Mouse (Mus musculus) embryonic facial prominence, embryonic 15.5 days (tissue): ENCODE measurements around the gene Cenpk. TPM values are rescaled to one million over a fixed set of nuclear protein-coding genes. Genes with fewer than 3 reads are reported as not detected.
"Not testable (repeated sequence)": the region's sequence is repeated elsewhere in the genome, so short reads cannot be mapped to it uniquely, and the experiment has no call there.

Source experiments
- ATAC-seq: fragments of 200-750 bp; cut with Nextera tagmentation; 2 replicates; pipeline ENCODE4 v1.8.0; 2017; ENCODE audit warnings: low read depth, moderate TSS enrichment; ENCODE audit not compliant: insufficient number of reproducible peaks, low FRiP score, low TSS enrichment
- H3K27ac ChIP-seq: fragments of 300-500 bp; sonication (generic); replicated peaks from 2 replicates; pipeline ENCODE4 v1.5.1; 2015; ENCODE audit warnings: mild to moderate bottlenecking, inconsistent platforms
- H3K27me3 ChIP-seq: fragments of 300-500 bp; sonication (generic); 2 replicates; pipeline ENCODE4 v1.6.1; 2015; ENCODE audit warnings: inconsistent platforms
- H3K36me3 ChIP-seq: fragments of 300-500 bp; sonication (generic); 2 replicates; pipeline ENCODE4 v1.6.1; 2015; ENCODE audit warnings: mild to moderate bottlenecking, inconsistent platforms
- H3K4me1 ChIP-seq: fragments of 300-500 bp; sonication (generic); 2 replicates; pipeline ENCODE4 v1.6.1; 2015; ENCODE audit warnings: inconsistent platforms
- H3K4me2 ChIP-seq: fragments of 300-500 bp; sonication (generic); replicated peaks from 2 replicates; pipeline ENCODE4 v1.6.1; 2015; ENCODE audit warnings: mild to moderate bottlenecking, inconsistent platforms
- H3K4me3 ChIP-seq: fragments of 300-500 bp; sonication (generic); replicated peaks from 2 replicates; pipeline ENCODE4 v1.5.1; 2015; ENCODE audit warnings: mild to moderate bottlenecking, inconsistent platforms
- H3K9ac ChIP-seq: fragments of 300-500 bp; sonication (generic); 2 replicates; pipeline ENCODE4 v1.6.1; 2015; ENCODE audit warnings: inconsistent platforms
- H3K9me3 ChIP-seq: fragments of 300-500 bp; sonication (generic); replicated peaks from 2 replicates; pipeline ENCODE4 v1.6.1; 2016; ENCODE audit warnings: inconsistent platforms
- WGBS: fragments of 180-500 bp; shearing (Covaris S2); methylation state at CpG from one replicate; pipeline ENCODE4 v1.1.7; 2015; 5-methylcytosine and 5-hydroxymethylcytosine counted together
- polyA plus RNA-seq: library from polyadenylated mRNA; unstranded; fragments of >200 nt; fragmentation: Nextera tagmentation; extraction: Ambion mirVana; gene quantifications from 2 replicates; pipeline ENCODE4 v1.2.1, GENCODE M21; 2015

Cenpk gene
- 45.1 and 53.4 TPM in 2 replicates for polyA plus RNA-seq

DNA sequence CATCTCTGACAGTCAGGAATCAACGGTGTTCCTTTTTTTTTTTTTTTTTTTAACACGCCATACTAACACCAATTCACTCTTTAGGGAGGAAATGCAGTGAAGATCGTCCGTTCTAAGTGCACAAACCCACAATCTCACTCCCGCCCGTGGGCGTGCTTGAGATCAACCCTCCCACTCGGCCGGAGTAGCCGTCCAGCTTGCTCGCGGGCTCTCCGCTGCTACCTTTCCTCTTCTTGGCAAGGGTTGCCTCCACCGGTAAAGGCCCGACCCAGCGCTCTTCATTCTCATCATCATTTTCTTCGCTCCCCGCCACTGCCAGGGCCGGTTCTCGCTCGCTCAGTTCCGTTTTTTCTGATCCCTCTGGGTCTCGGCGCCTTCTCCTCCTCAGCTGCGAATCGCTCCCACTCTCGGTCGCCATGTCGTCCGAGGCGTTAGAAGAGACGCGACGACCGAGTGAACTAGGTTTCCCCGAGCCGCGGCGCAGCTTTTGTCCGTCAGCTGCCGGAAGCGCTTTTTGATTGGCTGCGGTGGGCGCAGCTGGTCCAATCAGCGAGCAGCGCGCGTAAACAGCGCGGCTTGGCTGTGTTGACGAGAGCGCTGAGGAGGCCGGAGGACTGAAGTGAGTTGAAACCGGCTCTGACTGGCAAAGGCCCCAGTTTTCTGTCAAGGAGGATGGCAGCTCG, at the start of gene Cenpk, which contains the start of gene Ppwd1:
TSS of gene Cenpk (plus strand) at position 228 of the 683 bp plus-strand sequence.
TSS of gene Ppwd1 (minus strand) at position 460 of the 683 bp plus-strand sequence.
- Histone ChIP-seq H3K36me3 (0 out of 2 replicates have a peak, but pooled peaks cover 3% of the 10 kb centered on the region), H3K4me1 (peaks cover 9% of the 10 kb centered on the region; the same call in 1 of the 2 replicates), H3K9me3 (no peaks in the 10 kb centered on the region), H3K9ac (peak within 1 kb of the TSS; percentile 90), H3K4me3 (peak within 1 kb of the TSS; percentile 82), H3K27ac (peak within 1 kb of the TSS; percentile 94), H3K4me2 (peak within 1 kb of the TSS; percentile 71), H3K27me3 (no peaks in the 10 kb centered on the region)
- under 1% methylated on average over 55 of the region's 55 CpGs for WGBS
- peak; percentile 99 for ATAC-seq

DNA sequence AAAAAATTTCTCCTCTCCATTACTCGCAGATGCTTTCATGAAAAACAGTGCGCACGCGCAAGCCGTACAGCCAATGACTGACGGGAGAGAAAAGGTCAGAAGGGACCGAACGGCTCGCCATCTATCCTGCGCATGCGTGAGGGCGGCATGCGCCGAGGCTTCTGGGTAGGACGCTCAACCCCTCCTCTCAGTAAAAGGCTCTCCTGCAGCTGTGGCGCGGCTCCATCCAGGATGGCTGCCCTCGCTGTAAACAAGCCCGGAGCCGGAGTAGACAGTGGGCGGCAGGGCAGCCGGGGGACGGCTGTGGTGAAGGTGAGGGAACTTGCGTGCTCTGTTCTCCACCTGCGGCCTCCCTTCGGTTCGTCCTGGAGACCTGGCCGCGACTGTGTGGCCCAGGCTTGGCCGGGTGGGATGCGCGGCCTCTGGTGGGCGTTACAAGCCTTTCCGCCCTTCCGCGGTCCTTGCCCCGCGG, 49.7 kb upstream of the Cenpk start, which contains the start of gene Trim23:
TSS of gene Trim23 (plus strand) at position 148 of the 472 bp plus-strand sequence.
- Histone ChIP-seq H3K9me3 (no peaks in the 10 kb centered on the region), H3K9ac (peak within 1 kb of the TSS; percentile 85), H3K4me3 (peak within 1 kb of the TSS; percentile 98), H3K4me2 (peak within 1 kb of the TSS; percentile 53), H3K27me3 (no peaks in the 10 kb centered on the region), H3K36me3 (0 out of 2 replicates have a peak, but pooled peaks cover 2% of the 10 kb centered on the region), H3K27ac (peak within 1 kb of the TSS; percentile 86), H3K4me1 (peaks cover 7% of the 10 kb centered on the region; the same call in 1 of the 2 replicates)
- peak; percentile 99 for ATAC-seq
- WGBS = under 1% methylated on average over 38 of the region's 38 CpGs

DNA sequence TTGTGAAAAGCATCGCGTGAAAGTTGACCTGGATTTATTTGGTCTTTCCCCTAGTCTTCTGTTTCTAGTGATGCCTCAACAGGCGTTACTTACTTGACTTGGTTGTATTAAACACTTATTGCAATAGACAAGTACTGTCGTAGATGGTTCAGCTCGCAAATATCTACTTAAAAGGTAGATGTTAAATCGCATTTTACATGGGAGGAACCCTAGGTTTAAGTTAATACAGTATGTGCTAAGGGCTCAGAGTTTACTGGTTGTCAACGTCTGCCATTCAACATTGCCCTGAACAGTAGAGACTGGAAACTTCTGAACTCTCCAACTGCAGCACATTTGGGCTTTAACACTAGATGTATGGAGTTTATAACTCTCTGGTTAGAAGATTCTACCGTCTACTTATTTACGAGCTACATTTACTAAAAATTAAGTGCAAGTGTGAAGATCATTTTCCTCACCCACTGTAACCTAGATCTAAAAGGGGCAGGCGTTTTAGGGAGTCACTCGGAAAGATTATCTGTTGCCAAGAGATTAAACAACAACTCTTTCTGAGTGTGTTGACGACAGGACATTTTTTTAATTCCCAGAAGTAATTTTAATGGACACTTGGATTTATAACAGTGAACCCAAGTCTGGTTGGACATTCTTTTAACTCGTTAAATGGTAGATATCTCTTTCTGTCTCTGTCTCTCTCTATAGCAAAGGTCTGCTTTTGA, 49.1 kb upstream of the Cenpk start:
- Histone ChIP-seq H3K4me2 (peak overlapping the region; percentile 53), H3K9ac (peak overlapping the region; percentile 85), H3K4me1 (peaks cover 7% of the 10 kb centered on the region; the same call in 1 of the 2 replicates), H3K27ac (peak overlapping the region; percentile 86), H3K36me3 (0 out of 2 replicates have a peak, but pooled peaks cover 6% of the 10 kb centered on the region), H3K9me3 (no peaks in the 10 kb centered on the region), H3K27me3 (no peaks in the 10 kb centered on the region), H3K4me3 (peak overlapping the region; percentile 98)
- no peak for ATAC-seq
- WGBS = 15% methylated on average over 13 of the region's 13 CpGs

DNA sequence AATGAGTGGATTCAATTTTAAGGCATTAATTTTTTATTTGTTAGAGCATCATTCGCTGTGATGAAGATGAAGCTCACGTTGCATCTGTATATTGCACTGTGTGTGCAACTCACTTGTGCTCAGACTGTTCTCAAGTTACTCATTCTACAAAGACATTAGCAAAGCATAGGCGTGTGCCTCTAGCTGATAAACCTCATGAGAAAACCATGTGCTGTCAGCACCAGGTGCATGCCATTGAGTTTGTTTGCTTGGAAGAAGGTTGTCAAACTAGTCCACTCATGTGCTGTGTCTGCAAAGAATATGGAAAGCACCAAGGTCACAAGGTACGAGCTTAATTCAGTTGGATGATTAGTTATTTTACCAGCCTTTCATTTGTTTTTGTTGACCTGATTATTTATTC, 41.1 kb upstream of the Cenpk start:
- Histone ChIP-seq H3K4me3 (no peak overlapping the region), H3K9ac (no peak overlapping the region), H3K4me1 (no peaks in the 10 kb centered on the region), H3K27me3 (no peaks in the 10 kb centered on the region), H3K27ac (no peak overlapping the region), H3K36me3 (peaks cover 35% of the 10 kb centered on the region; the same call in 1 of the 2 replicates), H3K9me3 (no peaks in the 10 kb centered on the region), H3K4me2 (no peak overlapping the region)
- no peak for ATAC-seq
- 84% methylated on average over 4 of the region's 4 CpGs for WGBS

DNA sequence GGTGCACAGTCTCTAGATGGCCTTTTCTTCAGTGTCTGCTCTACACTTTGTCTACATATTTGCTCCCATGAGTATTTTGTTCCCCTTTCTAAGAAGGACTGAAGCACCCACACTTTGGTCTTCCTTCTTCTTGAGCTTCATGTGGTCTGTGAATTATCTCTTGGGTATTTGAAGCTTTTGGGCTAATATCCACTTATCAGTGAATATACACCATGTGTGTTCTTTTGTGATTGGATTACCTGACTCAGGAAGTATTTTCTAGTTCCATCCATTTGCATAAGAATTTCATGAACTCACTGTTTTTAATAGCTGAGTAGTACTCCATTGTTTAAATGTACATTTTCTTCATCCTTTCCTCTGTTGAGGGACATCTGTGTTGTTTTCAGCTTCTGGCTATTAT, 32.5 kb upstream of the Cenpk start:
- not testable (repeated sequence) for H3K9me3 ChIP-seq, H3K27me3 ChIP-seq, ATAC-seq, H3K9ac ChIP-seq, H3K27ac ChIP-seq, H3K4me2 ChIP-seq, H3K4me1 ChIP-seq, H3K4me3 ChIP-seq
- H3K36me3 ChIP-seq = peaks cover 34% of the 10 kb centered on the region

DNA sequence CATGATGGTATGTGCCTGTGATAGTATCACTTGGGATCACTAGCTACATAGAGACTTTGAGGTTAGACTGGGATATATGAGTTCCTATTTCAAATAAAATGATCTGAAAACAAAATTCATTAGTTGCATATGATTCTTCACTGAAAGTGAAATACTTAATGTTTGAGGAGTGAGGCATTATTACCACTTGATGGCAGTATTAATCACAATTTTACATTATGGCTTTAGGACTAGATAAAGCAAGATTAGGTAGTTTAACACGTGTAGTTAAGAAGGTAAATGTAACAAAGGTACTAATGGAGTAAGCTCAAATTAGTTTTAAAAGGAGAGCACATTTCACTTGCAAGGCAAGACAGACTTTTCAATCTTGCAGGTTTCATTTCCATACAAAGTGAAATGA, 24.1 kb upstream of the Cenpk start:
- Histone ChIP-seq H3K27ac (no peak overlapping the region), H3K36me3 (peaks cover 16% of the 10 kb centered on the region), H3K4me3 (no peak overlapping the region), H3K4me1 (no peaks in the 10 kb centered on the region), H3K9ac (no peak overlapping the region), H3K27me3 (no peaks in the 10 kb centered on the region), H3K9me3 (no peaks in the 10 kb centered on the region), H3K4me2 (no peak overlapping the region)
- ATAC-seq = no peak
- 59% methylated on average over 1 of the region's 1 CpGs for WGBS

DNA sequence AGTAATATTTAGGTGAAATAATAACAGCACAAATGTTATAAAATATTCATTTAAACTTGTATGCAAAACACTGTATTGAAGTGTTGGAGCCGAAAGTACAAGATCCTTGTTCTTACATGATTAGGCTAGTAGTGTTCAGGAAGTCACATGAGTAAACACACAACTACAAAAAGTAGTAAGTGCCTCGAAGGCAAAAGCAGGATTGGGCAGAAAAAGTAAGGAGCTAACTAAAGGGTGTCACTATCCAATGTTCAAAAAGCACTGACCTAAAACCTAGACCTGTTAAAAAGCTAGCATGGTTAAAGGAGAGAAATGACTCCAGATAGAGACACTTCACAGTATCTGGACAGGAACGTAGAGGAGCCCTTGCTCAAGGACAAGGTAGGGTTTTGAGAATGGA, 933 bp upstream of the Cenpk start:
- Histone ChIP-seq H3K36me3 (0 out of 2 replicates have a peak, but pooled peaks cover 3% of the 10 kb centered on the region), H3K9me3 (no peaks in the 10 kb centered on the region), H3K27ac (no peak overlapping the region), H3K9ac (no peak overlapping the region), H3K4me2 (peak overlapping the region; percentile 59), H3K4me1 (peaks cover 9% of the 10 kb centered on the region; the same call in 1 of the 2 replicates), H3K27me3 (no peaks in the 10 kb centered on the region), H3K4me3 (peak overlapping the region; percentile 82)
- no peak for ATAC-seq
- WGBS = 53% methylated on average over 3 of the region's 3 CpGs

DNA sequence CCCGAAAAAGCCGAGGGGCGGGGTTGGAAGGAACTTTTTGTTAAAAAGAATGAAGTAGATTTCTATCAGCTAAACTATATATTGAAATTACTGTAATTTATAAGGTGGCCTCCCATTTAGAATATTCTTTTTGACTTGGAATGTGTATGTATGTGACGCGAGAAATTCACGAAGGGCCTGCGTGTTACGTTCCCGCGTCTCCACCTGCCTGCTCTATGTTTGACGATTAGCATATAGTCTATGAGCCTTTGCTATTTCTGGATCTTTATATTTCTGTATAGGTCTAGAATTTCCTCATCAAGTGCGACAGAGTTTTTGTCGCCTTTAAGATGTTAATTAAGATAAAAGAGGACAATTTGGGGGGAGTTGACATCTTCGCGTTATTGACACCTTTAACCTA, 770 bp downstream of the Cenpk start:
- Histone ChIP-seq H3K27me3 (no peaks in the 10 kb centered on the region), H3K9ac (peak overlapping the region; percentile 66), H3K4me2 (peak overlapping the region; percentile 71), H3K4me1 (peaks cover 9% of the 10 kb centered on the region; the same call in 1 of the 2 replicates), H3K36me3 (0 out of 2 replicates have a peak, but pooled peaks cover 3% of the 10 kb centered on the region), H3K4me3 (peak overlapping the region; percentile 82), H3K27ac (peak overlapping the region; percentile 94), H3K9me3 (no peaks in the 10 kb centered on the region)
- 5% methylated on average over 15 of the region's 15 CpGs for WGBS
- no peak for ATAC-seq

DNA sequence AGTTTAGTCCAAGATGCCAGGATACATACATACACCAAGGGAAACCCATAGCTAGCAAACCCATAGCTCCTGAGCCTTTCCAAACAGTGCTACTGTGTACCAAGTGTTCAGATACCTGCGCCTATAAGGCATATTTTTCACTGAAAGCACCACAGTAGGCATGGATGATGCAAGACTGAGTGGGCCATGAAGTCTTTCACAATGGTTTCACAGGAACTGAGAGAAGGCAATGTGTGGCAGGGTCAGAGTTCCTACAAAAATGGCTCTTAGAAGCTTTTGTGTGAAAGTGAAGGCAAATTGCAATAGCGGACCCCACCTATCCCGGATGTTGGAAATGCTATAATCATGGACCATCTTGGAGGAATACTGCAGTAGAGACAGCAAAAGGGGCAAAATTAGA, 30.6 kb downstream of the Cenpk start:
- H3K4me1 ChIP-seq = no peaks in the 10 kb centered on the region
- H3K36me3 ChIP-seq = no peaks in the 10 kb centered on the region
- no peak overlapping the region for H3K9ac ChIP-seq
- no peak overlapping the region for H3K4me2 ChIP-seq
- no peak for ATAC-seq
- H3K9me3 ChIP-seq = no peaks in the 10 kb centered on the region
- no peak overlapping the region for H3K27ac ChIP-seq
- no peak overlapping the region for H3K4me3 ChIP-seq
- 87% methylated on average over 3 of the region's 3 CpGs for WGBS
- no peaks in the 10 kb centered on the region for H3K27me3 ChIP-seq

DNA sequence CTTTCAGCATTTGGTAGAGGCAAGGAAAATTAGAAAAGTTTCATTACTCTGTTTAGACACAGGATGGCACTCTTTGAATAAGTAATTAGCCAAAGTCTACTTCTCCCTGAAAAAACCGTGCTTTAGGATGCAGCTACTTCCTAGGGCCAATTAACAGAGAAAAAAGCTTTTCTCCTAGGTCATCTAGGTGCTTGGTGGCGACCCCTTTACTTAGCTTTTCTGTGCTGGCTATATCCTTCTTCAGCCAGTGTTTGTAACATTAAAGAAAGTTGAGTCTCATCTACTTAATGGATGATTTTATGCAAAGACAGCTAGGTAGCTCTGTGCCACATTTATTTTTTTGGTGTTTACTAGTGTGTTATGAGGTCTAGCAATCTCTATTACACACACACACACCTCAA, 56.6 kb downstream of the Cenpk start:
- H3K9me3 ChIP-seq = no peaks in the 10 kb centered on the region
- no peak overlapping the region for H3K9ac ChIP-seq
- ATAC-seq = no peak
- 0 out of 2 replicates have a peak overlapping the region, but pooled peaks have one; percentile 52 for H3K4me3 ChIP-seq
- H3K36me3 ChIP-seq = no peaks in the 10 kb centered on the region
- H3K4me1 ChIP-seq = peaks cover 11% of the 10 kb centered on the region; the same call in 1 of the 2 replicates
- H3K27ac ChIP-seq = peak overlapping the region; percentile 91
- H3K4me2 ChIP-seq = peak overlapping the region; percentile 59
- no peaks in the 10 kb centered on the region for H3K27me3 ChIP-seq
- WGBS = 4% methylated on average over 2 of the region's 2 CpGs

DNA sequence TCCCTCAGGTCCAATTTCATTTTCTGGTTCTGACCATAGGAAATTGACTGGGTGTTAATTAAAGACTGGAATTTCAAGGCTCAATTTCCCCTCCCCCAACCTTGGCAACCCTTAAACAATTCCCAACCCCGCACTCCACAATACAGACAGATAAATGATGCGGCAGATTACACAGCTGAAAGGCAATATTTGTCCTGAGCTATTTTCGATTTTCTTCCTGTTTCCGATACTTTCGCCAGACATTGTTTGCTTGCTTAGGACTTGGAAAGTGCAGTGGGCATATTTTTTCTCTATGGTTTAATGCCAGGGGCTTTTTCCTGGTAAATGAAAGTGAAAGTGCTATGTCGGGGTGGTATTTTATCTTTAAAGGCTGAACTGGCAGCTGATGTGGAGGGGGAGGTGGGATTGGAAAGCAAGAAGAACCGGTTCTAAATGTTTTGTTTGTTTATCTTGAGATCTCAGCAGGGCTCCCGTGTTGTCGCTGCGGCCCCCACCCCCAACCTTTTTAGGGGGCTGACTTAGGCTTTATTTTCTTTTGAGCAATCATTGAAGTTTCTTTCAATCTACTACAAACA, 57.4 kb downstream of the Cenpk start:
- H3K9ac ChIP-seq = peak overlapping the region; percentile 23; the same call in 1 of the 2 replicates
- WGBS = under 1% methylated on average over 10 of the region's 10 CpGs

More for the DNA sequence above, 57.4 kb downstream of the Cenpk start:
- Histone ChIP-seq H3K36me3 (no peaks in the 10 kb centered on the region), H3K4me2 (peak overlapping the region; percentile 59), H3K9me3 (no peaks in the 10 kb centered on the region), H3K27me3 (no peaks in the 10 kb centered on the region), H3K27ac (peak overlapping the region; percentile 91), H3K4me3 (peak overlapping the region; percentile 52), H3K4me1 (peaks cover 11% of the 10 kb centered on the region; the same call in 1 of the 2 replicates)
- no peak for ATAC-seq
